Mouse (Mus musculus): ENCODE results near the gene Frs3. TPM values are rescaled to one million over a fixed set of nuclear protein-coding genes. Genes with fewer than 3 reads are reported as not detected.

Gene Frs3
- 9.0 and 11.4 TPM in 2 replicates for polyA plus RNA-seq (2021; fragmentation: Nextera tagmentation)
- long read RNA-seq, experiment 1, transcript Frs3-201 (7 exons, 2,144 nt): major isoform, 5 of 16 reads
- long read RNA-seq, experiment 1, partial matches to known transcripts: 4 of 16 reads
- long read RNA-seq, experiment 1, other reads (novel, unspliced or antisense): 7 of 16 reads
- long read RNA-seq, experiment 2, transcript Frs3-201 (7 exons, 2,144 nt): major isoform, 34 of 74 reads
- long read RNA-seq, experiment 2, partial matches to known transcripts: 7 of 74 reads
- long read RNA-seq, experiment 2, other reads (novel, unspliced or antisense): 33 of 74 reads

GRCm38 (mm10) chr17:47688608-47689575 lies at the start of gene Frs3:
TSS of gene Frs3 (plus strand) at chr17:47689030.

DNA sequence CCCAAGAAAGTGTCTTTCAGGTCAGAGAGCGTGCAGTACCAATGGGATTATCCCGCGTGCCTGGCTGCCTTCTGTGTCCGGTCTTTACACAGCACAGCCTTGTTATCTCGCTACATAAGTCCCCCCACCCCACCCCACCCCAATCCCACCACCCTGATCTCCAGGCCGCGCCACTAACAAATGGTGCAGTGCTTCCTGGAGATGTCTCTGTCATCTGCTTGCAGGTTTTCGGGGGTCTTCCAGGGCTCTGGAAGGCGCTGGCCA lies 554 bp upstream of the Frs3 start, which contains the start of gene Tomm6:
Gene Tomm6, minus strand, starts transcription at position 43 of the 264 bp plus-strand sequence.

DNA sequence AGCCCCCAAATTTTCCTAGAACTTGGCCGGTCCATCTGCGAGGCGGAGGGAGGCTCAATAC lies 5.4 kb downstream of the Frs3 start, which contains the start of gene Gm21981:
Gene Gm21981, minus strand, starts transcription at position 14 of the 61 bp plus-strand sequence.

DNA sequence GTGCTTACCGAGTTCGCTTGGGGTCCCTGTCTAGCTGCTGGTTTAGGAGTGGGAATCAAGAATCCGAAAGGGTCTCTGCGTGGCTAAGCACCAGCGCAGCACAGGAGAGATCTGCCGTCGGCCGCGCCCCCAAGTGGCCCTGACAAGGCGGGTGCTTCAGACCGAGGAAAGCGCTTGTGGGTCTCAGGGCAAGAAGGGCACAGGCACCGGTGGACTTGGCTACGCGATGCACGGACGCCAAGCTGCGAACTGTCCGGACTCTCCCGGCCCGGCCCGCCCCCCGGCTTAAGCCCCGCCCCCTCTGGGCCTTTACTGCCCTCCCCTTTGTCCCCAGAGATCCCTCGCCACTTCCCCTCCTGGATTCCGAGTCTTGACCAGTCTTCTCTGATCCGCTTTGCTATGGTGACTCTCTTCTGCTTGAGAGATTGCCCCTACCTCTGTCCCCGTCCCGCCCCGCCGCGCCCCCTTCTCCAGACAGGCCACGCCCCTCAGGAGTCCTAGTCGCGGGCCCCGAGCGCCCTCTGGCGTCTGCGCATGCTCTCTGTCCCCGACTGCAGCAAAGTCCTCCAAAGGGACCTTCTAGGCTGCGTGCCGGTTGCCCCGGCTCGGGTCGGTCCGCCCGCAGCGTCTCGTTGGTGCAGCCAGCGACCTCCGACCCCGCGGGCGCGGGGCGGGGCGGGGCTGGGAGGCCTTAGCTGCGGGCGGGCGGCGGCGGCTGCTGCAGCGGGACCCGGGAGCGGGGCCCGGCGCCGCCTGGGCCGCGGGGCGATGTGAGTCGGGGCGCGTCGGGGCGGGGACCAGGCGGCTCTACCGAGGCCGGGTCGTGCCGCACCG lies 5.9 kb downstream of the Frs3 start, which contains the start of gene Prickle4:
Gene Prickle4, minus strand, starts transcription at position 234 of the 834 bp plus-strand sequence.

GRCm38 (mm10) chr17:47726566-47726965 lies 37.7 kb downstream of the Frs3 start, which contains the start of gene Pgc:
TSS of gene Pgc (plus strand) at chr17:47726842.

GRCm38 (mm10) chr17:47736856-47737255 lies 48.0 kb downstream of the Frs3 start, which contains the start of gene Tfeb:
TSS of gene Tfeb (plus strand) at chr17:47737030.

Other genes with a start within 250 kb of the Frs3 start
- 6.0 and 6.4 TPM in 2 replicates for gene Taf8, start 186.7 kb upstream of the Frs3 start, polyA plus RNA-seq (2021; fragmentation: Nextera tagmentation)
- gene Ccnd3, start 184.0 kb upstream of the Frs3 start, polyA plus RNA-seq (2021; fragmentation: Nextera tagmentation): 45.7 and 49.1 TPM in 2 replicates
- gene Bysl, start 77.5 kb upstream of the Frs3 start, polyA plus RNA-seq (2021; fragmentation: Nextera tagmentation): 15.7 TPM in 2 replicates
- 14.8 and 15.8 TPM in 2 replicates for gene Med20, start 77.4 kb upstream of the Frs3 start, polyA plus RNA-seq (2021; fragmentation: Nextera tagmentation)
- 6.4 and 6.7 TPM in 2 replicates for gene Gm20517, start 77.4 kb upstream of the Frs3 start, polyA plus RNA-seq (2021; fragmentation: Nextera tagmentation)
- 3.9 and 4.8 TPM in 2 replicates for gene Usp49, start 58.3 kb upstream of the Frs3 start, polyA plus RNA-seq (2021; fragmentation: Nextera tagmentation)
- gene Tomm6, start 644 bp upstream of the Frs3 start, polyA plus RNA-seq (2021; fragmentation: Nextera tagmentation): 347 and 374 TPM in 2 replicates
- gene Gm21981, start 5.4 kb downstream of the Frs3 start, polyA plus RNA-seq (2021; fragmentation: Nextera tagmentation): 1.0 TPM in 2 replicates
- gene Prickle4, start 5.7 kb downstream of the Frs3 start, polyA plus RNA-seq (2021; fragmentation: Nextera tagmentation): 0.36 TPM in 1 of 2 replicates, not detected in the other
- not detected in 2 replicates for gene Pgc, start 37.8 kb downstream of the Frs3 start, polyA plus RNA-seq (2021; fragmentation: Nextera tagmentation)
- 3.7 and 3.8 TPM in 2 replicates for gene Tfeb, start 48.0 kb downstream of the Frs3 start, polyA plus RNA-seq (2021; fragmentation: Nextera tagmentation)
- gene Mdfi, start 145.7 kb downstream of the Frs3 start, polyA plus RNA-seq (2021; fragmentation: Nextera tagmentation): not detected in 2 replicates
- gene Foxp4, start 235.6 kb downstream of the Frs3 start, polyA plus RNA-seq (2021; fragmentation: Nextera tagmentation): 19.9 and 42.5 TPM in 2 replicates

Measured in layer of hippocampus, adult 6 months (tissue).